Mouse (Mus musculus) Muller cell, postnatal 12 days (primary cell): ENCODE data around the gene Adar.

Source experiments
- DNase-seq: peaks from one replicate; pipeline ENCODE4 v3.0.0-alpha.2; 2015; ENCODE audit errors: inconsistent ontology term

Adar gene

GRCm38 (mm10) chr3:89714359-89715206, at the start of gene Adar:
Gene Adar (plus strand): TSS chr3:89715022.
- DNase-seq = peak; percentile 92

DNA sequence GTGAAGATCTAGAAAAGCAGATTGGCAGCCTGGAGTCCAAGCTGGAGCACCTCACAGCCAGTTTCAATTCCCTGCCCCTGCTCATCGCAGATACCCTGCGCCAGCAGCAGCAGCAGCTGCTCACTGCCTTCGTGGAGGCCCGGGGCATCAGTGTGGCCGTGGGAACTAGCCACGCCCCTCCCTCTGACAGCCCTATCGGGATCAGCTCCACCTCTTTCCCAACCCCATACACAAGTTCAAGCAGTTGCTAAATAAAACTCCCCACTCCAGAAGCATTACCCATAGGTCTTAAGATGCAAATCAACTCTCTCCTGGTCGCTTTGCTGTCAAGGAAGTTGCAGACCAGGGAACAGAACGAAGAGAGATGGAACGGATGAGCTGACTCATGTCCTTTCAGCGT, 47.7 kb upstream of the Adar start:
- DNase-seq = no peak

DNA sequence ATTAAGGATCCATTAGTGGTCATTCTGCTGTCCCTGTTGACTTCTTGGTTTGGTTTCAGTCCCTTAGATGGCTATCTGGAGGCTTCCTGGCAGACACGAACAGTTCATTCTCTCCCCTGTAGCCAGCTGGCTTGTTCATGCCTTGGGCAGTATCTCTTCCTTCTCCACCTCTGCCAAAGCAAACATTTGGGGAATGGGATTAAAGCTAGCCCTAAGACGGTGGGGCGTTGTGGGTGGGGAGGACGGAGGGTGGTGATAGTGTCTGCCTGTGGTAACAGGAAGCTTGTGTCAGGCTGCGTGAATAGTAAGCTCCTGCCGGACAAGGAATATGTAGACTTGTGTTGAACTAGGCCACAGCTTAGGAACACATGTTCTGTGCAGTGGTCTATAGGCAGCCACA, 43.5 kb upstream of the Adar start:
- DNase-seq = no peak

DNA sequence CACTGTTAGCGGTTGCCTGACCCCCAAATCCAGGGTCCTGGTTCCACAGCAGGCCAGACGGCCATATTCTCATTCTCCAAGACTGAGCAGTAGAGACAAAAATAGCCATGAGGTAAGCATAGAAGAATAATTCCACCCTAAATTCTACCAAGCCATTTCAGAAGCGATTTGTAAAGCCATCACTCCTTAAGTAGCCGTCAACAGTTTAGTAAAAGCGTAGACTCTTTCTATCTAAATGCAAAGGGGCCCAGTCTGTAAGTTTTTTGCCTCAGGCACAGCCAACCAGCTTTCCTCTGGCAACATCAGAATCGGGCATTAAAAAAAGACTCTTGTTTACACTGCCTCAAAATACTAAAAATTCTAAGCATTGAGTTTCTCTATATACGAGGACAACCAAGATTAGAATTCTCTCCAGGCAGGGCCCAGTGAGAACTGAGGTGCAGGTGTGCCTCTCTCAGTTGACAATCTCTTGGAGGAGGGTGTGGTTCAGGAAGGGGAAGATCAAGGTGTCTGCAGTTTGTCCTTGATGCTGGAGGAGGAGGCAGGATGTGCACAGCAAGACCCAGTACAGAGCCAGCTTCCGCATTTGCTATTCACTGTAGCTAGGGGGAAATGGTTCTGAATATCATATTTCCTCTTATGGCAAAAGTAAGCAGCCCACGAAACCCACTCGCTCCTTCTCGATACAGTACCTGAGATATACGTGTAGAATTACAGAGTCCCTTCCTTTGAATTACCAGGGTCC, 42.1 kb upstream of the Adar start:
- DNase-seq = no peak

- DNase-seq = no peak
These were observed 37.2 kb upstream of the Adar start for GRCm38 (mm10) chr3:89677617-89678016.

GRCm38 (mm10) chr3:89686031-89686430, 28.8 kb upstream of the Adar start:
- DNase-seq = no peak

GRCm38 (mm10) chr3:89688694-89689581, 25.9 kb upstream of the Adar start:
- DNase-seq = peak; percentile 77

DNA sequence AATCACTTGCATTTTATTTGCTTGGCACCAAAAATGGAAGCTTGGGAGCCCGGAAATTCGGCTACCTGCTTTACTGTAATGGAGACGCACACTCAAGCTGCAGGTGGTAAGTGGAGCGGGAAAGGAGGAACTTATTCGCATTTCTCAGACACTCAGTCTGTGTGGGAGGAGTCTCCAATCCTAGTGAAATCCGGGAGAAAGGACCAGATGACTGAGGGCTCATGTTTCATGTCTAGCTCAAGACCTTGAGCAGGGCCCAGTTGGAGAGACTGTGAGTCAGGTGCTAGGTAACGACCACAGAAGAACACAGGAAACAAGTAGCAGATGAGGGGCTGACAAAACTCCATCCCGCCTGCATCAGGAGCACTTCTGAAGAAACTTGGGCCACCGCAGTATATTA, 23.0 kb upstream of the Adar start:
- no peak for DNase-seq

DNA sequence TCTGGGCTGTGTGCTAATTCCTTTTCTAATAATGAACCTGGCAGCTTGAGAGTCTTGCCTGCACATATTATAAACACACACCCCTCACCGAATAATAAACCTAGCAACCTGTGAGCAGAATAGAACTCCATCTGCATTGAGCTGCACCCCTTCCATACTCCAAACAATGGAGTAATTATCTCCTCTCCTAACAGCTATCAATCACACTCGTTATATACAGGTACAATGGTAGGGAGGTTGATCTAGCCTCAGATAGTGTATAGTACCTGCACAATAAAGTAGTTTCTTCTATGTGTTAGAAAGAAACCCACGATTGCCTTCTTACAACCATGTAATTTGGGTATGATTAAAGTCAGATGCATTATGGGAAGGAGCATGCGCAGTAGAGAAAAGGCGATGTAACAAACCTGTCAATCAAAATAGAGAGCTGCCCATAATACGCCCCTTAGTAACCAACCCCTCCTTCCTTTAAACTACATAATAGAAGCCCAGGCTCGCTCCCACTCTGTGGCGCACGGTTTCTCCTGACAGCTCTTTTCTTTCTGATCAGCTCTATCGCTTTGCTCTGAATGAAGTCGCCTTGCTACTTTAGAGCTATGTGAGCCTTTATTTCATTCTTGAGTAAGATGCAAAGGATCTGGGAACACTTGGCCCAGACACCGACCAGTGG, 18.5 kb upstream of the Adar start:
- no peak for DNase-seq

DNA sequence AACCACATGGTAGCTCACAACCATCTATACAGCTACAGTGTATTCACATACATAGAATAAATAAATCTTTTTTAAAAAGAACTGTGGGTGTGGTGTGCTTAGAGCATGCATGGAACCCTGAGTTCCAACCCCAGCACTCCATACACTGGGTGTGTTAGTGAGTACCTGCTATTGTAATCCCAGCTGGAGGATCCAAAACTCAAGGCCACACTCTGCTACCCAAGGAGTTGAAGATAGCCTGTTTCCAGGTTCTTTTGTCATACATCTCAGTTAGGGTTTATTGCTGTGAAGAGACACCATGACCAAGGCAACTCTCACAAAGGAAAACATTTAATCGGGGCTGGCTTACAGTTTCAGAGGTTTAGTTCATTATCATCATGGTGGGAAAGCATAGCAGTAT, 15.9 kb upstream of the Adar start:
- DNase-seq = no peak

DNA sequence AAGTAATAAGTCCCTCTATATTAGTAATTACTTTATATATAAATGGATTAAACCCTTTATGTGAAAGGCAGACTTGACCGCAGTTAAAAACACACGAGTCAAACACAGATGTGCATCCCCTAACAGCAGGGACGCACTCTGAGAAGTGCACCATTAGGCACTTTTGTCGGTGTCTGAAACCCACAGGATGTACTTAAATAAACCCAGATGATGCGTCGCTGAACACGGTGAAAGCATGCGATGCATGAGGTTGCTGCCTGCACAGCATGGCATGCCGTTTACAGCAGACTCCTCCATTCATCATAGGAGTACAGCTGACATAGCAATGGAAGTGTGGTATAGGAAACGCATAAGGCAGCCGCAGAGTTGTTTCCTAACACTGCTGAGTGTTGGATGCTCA, 14.4 kb upstream of the Adar start:
- DNase-seq = no peak

DNA sequence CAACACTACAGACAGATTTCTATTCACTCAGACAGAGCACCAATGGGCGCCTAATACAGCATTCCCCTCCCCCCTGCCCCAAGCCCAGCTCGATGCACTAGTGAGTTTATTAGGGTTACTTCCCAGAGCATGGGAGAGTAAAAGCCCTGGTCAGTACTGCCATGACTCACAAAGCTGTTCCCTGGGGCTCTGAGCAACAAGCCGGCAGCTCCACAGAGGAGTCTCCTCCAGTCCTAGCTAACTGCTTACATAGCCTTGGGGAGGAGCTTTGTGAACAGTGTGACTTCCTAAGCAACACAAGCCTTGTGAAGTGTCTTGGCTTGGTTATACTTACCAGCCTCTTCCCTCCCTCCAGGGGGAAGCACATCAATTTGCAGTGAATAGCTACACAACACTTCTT, 11.2 kb upstream of the Adar start:
- DNase-seq = peak; percentile 6

- DNase-seq = no peak
These were observed 10.8 kb upstream of the Adar start for GRCm38 (mm10) chr3:89704064-89704463.

- no peak for DNase-seq
These were observed 565 bp downstream of the Adar start for GRCm38 (mm10) chr3:89715207-89715966.

DNA sequence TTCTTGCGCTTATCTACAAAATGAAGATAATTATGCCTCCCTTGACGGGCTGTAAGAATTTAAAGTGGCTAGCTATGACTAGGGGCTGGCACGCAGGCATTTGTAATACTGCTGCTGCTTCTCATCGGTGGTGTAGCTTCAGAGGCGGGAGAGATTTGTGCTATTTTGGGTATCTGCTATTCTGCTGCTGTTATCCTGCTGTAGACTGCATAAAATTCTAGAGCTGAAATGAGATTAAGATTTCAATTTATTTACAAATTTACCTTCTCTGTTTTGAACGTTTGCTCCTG, 1.1 kb downstream of the Adar start:
- DNase-seq = no peak

- DNase-seq = no peak
These were observed 7.2 kb downstream of the Adar start for GRCm38 (mm10) chr3:89722032-89722431.

- no peak for DNase-seq
These were observed 8.7 kb downstream of the Adar start for GRCm38 (mm10) chr3:89723400-89724084.

DNA sequence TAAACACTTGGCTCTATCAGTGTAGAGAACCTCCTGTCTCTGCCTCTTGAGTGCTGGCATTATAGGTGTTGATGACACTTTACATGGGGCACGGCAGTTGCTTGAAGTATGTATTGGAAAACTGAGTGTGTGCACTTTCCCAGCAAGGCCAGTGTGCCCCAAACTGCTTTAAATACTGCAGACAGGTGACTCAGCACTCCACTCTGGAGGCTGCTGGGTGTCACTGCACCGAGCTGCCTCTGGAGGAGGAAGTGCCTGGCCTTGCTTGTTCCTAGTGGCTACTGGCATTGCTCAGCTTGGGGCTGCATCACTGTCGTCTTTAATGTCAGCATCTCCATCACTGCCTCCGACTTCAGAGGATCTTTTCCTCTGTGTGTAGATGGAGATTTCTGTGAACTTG, 12.2 kb downstream of the Adar start:
- DNase-seq = peak; percentile 18

DNA sequence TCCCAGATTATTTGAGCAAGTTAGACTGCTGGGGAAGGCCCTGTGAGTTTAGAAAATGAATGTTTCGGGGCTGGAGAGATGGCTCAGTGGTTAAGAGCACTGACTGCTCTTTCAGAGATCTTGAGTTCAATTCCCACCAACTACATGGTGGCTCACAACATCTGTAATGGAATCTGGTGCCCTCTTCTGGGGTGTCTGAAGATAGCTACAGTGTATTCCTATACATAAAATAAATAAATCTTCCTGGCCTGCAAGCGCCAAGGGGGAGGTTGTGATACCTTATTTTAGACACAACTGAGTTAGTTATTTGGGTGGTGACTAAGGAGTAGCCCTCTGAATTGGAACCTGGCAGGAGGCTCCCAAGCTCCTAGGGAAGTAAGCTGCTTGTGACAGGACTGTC, 14.0 kb downstream of the Adar start:
- no peak for DNase-seq
